Mouse (Mus musculus): ENCODE results near the gene Nyap1. TPM values are rescaled to one million over a fixed set of nuclear protein-coding genes. Genes with fewer than 3 reads are reported as not detected.
A peak's percentile ranks its signal among the peaks of the same experiment; 100 is the strongest.

The Nyap1 gene
- polyA plus RNA-seq, 1 experiment from 2014 or later = 4.4 TPM

DNA sequence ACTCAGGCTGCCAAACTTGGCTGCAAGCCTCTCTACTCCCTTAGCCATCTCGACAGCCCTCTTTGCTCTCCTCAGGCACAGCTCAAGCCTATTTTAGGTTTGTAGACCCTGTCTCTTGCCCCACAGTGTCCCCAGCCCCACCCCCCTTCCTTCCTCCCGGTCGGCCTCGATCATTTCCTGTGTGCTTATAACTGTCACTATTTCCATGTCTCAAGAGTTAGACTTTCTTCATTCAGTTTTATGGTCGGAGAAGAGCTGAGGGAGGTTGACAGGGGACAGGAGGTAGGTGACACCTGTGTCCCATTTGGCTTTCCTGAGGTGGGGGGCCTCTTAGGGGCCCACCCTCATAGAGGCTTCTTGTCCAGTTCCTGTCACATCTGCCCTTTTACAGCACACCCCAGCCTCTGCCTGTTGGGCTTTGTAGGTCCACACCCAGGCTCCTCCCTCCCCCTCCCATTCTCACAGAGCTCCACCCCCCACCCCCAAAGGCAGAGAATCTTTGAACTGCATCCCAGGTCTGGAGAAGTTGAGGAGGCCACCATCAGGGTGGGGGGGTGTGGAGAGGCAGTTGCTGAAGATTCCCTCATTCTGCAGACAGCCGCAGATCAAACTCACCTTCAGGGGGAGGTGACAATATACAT lies 7.9 kb upstream of the Nyap1 start:
- DNase-seq (ENCODE audit: low spot score) (no peak), ATAC-seq (replicated peaks; ENCODE audit: low FRiP score) (no peak)
- Histone ChIP-seq H3K4me2 (ENCODE audit: low read depth, low read length, severe bottlenecking) (no peak overlapping the region), H3K27ac (ENCODE audit: low read depth, low read length) (no peak overlapping the region), H3K9me3 (ENCODE audit: control insufficient read depth, low read length) (no peaks in the 10 kb centered on the region), H3K9ac (ENCODE audit: low read length) (no peak overlapping the region), H3K4me1 (replicated peaks; ENCODE audit: control insufficient read depth, insufficient read depth, low read length) (peaks cover 14% of the 10 kb centered on the region), H3K27me3 (ENCODE audit: control insufficient read depth, insufficient read depth, low read length) (no peaks in the 10 kb centered on the region), H3K4me3 (ENCODE audit: low read depth, low read length) (no peak overlapping the region), H3K36me3 (ENCODE audit: control insufficient read depth, insufficient read depth, low read length) (no peaks in the 10 kb centered on the region)
- 85% methylated on average over 6 of the region's 6 CpGs for WGBS

DNA sequence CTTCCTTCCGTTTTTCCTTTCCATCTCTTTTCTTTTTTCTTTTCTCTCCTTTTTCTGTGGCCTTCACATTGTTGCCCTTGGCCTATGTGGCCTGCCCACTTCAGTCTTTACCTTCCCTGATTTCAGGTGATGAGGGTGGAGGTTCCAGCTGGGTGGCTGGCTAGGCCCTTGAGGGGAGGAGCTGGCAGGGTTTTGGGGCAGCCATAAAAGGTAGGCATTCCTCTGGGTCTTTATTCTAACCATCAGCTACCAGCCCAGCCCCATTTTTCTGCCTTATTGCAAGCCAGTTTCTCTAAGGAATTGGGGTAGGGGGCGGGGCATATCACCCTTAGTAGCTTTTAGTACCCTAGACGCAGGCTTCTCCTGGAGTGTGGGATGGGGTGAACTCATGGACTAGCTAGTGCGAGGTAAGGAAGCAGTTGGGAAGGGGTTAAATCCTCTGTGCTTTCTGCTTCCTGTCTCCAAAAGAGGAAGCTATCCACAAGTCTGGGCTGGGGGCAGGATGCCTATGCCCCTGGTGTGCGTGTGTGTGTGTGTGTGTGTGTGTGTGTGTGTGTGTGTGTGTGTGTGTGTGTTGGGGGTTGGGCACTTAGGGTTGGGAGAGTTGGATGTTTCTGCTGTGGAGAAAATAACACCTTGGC lies 6.8 kb upstream of the Nyap1 start:
- no peaks in the 10 kb centered on the region for H3K36me3 ChIP-seq (ENCODE audit: control insufficient read depth, insufficient read depth, low read length)
- ATAC-seq (replicated peaks; ENCODE audit: low FRiP score) = no peak
- H3K9ac ChIP-seq (ENCODE audit: low read length) = peak overlapping the region; percentile 17; the same call in 1 of the 2 replicates
- H3K4me2 ChIP-seq (ENCODE audit: low read depth, low read length, severe bottlenecking) = peak overlapping the region; percentile 98
- DNase-seq (ENCODE audit: low spot score) = no peak
- H3K27ac ChIP-seq (ENCODE audit: low read depth, low read length) = no peak overlapping the region
- no peaks in the 10 kb centered on the region for H3K27me3 ChIP-seq (ENCODE audit: control insufficient read depth, insufficient read depth, low read length)
- peaks cover 14% of the 10 kb centered on the region for H3K4me1 ChIP-seq (replicated peaks; ENCODE audit: control insufficient read depth, insufficient read depth, low read length)
- peak overlapping the region; percentile 69; the same call in 1 of the 2 replicates for H3K4me3 ChIP-seq (ENCODE audit: low read depth, low read length)
- H3K9me3 ChIP-seq (ENCODE audit: control insufficient read depth, low read length) = no peaks in the 10 kb centered on the region
- 59% methylated on average over 5 of the region's 5 CpGs for WGBS

DNA sequence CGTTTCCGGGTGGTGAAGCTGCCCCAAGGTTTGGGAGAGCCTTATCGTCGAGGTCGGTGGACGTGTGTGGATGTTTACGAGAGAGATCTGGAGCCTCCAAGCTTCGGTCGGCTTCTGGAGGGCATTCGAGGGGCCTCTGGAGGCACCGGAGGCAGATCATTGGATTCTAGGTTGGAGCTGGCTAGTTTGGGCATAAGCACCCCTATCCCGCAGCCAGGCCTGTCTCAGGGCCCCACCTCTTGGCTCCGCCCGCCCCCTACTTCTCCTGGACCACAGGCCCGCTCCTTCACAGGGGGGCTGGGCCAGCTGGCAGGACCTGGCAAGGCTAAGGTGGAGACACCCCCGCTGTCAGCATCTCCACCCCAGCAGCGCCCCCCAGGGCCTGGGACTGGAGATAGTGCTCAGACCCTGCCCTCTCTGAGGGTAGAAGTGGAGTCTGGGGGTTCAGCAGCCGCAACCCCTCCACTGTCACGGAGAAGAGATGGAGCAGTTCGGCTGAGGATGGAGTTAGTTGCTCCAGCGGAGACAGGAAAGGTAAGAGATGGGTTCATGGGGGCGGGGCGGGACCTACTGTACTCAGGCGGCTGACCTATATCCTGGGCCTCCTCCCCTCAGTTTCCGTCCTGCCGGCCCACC lies 6.0 kb upstream of the Nyap1 start:
- Histone ChIP-seq H3K27ac (ENCODE audit: low read depth, low read length) (no peak overlapping the region; the same call in 1 of the 2 replicates), H3K4me1 (replicated peaks; ENCODE audit: control insufficient read depth, insufficient read depth, low read length) (peaks cover 14% of the 10 kb centered on the region), H3K9ac (ENCODE audit: low read length) (peak overlapping the region; percentile 84), H3K27me3 (ENCODE audit: control insufficient read depth, insufficient read depth, low read length) (no peaks in the 10 kb centered on the region), H3K4me2 (ENCODE audit: low read depth, low read length, severe bottlenecking) (peak overlapping the region; percentile 98), H3K36me3 (ENCODE audit: control insufficient read depth, insufficient read depth, low read length) (no peaks in the 10 kb centered on the region), H3K9me3 (ENCODE audit: control insufficient read depth, low read length) (no peaks in the 10 kb centered on the region), H3K4me3 (ENCODE audit: low read depth, low read length) (peak overlapping the region; percentile 69)
- ATAC-seq (replicated peaks; ENCODE audit: low FRiP score) = no peak
- 6% methylated on average over 26 of the region's 26 CpGs for WGBS
- peak; percentile 65 for DNase-seq (ENCODE audit: low spot score)

DNA sequence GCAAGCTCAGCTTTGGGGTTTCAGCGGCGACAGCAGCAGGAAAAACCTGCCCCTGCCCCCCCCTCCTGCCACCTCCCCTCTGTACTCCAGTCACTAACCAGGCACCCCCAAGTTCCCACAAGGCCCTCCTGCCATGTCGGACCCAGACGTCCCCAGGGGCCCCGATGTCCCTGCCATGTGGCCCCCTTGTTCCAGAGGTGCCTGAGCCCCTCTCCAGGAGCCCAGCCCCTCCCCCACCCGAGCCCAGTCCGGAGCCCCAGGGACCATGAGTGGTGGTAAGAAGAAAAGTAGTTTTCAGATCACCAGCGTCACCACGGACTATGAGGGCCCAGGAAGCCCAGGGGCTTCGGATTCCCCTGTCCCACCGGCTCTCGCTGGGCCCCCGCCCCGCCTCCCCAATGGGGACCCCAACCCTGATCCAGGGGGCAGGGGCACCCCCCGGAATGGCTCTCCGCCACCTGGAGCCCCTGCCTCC lies 5.5 kb upstream of the Nyap1 start:
- Histone ChIP-seq H3K4me3 (ENCODE audit: low read depth, low read length) (peak overlapping the region; percentile 69), H3K27ac (ENCODE audit: low read depth, low read length) (peak overlapping the region; percentile 90), H3K27me3 (ENCODE audit: control insufficient read depth, insufficient read depth, low read length) (no peaks in the 10 kb centered on the region), H3K4me2 (ENCODE audit: low read depth, low read length, severe bottlenecking) (peak overlapping the region; percentile 98), H3K9ac (ENCODE audit: low read length) (peak overlapping the region; percentile 84), H3K9me3 (ENCODE audit: control insufficient read depth, low read length) (no peaks in the 10 kb centered on the region), H3K36me3 (ENCODE audit: control insufficient read depth, insufficient read depth, low read length) (no peaks in the 10 kb centered on the region), H3K4me1 (replicated peaks; ENCODE audit: control insufficient read depth, insufficient read depth, low read length) (peaks cover 14% of the 10 kb centered on the region)
- under 1% methylated on average over 15 of the region's 16 CpGs for WGBS
- ATAC-seq (replicated peaks; ENCODE audit: low FRiP score) (no peak), DNase-seq (ENCODE audit: low spot score) (peak; percentile 69)

DNA sequence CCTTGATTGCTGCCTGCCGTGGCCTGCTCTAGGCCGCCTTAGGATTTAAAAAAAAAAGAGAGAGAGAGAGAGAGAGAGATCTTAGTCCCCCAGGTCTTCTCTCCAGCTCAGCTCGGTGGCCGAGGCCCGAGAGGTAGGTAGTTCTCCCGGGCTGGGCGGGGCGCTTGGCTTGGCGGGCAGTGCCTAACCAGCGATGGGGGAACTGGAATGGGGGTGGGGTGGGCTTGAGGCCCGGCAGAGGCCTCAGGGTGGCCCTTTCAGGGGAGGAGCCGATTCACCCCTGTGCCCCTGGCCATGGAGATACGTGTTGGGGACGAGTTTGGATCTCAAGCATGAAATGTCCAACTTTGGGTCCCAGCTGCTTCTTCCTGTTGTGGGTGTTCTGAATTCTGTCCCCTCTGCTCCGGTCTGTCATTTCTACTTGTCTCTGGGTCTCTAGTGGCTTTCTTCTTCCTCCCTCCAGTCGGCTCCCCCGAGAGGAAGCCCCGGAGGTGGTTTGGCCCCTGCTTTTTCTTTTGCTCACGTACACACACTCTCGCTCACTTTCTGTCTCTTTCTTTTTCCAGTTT lies 5.0 kb upstream of the Nyap1 start:
- DNase-seq (ENCODE audit: low spot score) (peak; percentile 85), ATAC-seq (replicated peaks; ENCODE audit: low FRiP score) (peak; percentile 49)
- no peaks in the 10 kb centered on the region for H3K27me3 ChIP-seq (ENCODE audit: control insufficient read depth, insufficient read depth, low read length)
- H3K27ac ChIP-seq (ENCODE audit: low read depth, low read length) = peak overlapping the region; percentile 90
- H3K9ac ChIP-seq (ENCODE audit: low read length) = peak overlapping the region; percentile 84
- WGBS = under 1% methylated on average over 20 of the region's 20 CpGs
- peak overlapping the region; percentile 98 for H3K4me2 ChIP-seq (ENCODE audit: low read depth, low read length, severe bottlenecking)
- peak overlapping the region; percentile 69 for H3K4me3 ChIP-seq (ENCODE audit: low read depth, low read length)
- H3K4me1 ChIP-seq (replicated peaks; ENCODE audit: control insufficient read depth, insufficient read depth, low read length) = peaks cover 16% of the 10 kb centered on the region
- no peaks in the 10 kb centered on the region for H3K9me3 ChIP-seq (ENCODE audit: control insufficient read depth, low read length)
- H3K36me3 ChIP-seq (ENCODE audit: control insufficient read depth, insufficient read depth, low read length) = no peaks in the 10 kb centered on the region

DNA sequence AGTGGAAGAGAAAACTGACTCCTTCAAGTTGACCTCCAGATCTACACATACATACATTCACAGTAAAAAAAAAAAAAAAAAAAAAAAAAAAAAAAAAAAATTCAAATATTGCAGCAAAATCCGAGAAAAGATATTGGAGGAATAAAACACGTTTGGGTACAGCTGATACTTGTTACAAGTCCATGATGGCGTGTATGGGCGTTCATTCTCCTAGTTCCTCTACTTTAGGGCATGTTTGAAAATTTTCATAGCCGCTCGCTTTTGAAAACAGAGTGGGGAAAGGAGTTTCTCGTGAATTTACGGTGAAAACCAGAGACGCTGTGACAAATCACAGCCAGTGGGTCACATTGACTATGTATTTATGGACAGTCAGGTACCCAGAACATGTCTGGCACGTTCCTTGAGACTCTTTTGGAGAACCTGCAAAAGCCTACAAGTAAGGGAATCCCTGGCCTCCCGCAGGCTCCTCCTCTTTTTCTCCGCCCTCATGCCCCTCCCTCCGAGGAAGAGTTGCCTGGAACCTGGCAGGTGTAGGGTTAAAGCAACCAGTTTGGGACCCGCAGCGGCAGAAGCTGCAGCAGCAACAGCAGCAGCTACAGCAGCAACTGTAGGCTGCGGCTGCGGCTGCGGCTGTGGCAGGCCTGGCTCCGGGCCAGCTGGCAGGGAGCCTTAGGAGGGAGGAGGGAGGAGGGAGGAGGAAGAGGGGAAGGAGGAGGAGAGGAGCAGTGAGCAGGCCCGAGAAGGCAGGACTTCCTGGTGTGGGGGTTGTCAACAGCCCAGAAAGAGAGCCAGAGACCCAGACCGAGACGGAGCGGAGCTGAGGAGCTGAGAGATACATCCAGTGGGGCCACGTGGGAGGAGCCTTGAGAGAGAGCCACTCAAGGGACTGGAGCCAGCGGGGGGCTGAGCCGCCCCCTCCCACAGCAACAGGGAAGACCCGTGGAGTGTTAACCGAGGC lies 4.1 kb upstream of the Nyap1 start, which contains the start of gene Tsc22d4:
TSS of gene Tsc22d4 (plus strand) at position 517 of the 958 bp plus-strand sequence.
- no peaks in the 10 kb centered on the region for H3K36me3 ChIP-seq (ENCODE audit: control insufficient read depth, insufficient read depth, low read length)
- peak within 1 kb of the TSS; percentile 84 for H3K9ac ChIP-seq (ENCODE audit: low read length)
- H3K4me1 ChIP-seq (replicated peaks; ENCODE audit: control insufficient read depth, insufficient read depth, low read length) = peaks cover 18% of the 10 kb centered on the region
- H3K4me3 ChIP-seq (ENCODE audit: low read depth, low read length) = peak within 1 kb of the TSS; percentile 69
- ATAC-seq (replicated peaks; ENCODE audit: low FRiP score) (peak; percentile 85), DNase-seq (ENCODE audit: low spot score) (peak; percentile 95)
- H3K27me3 ChIP-seq (ENCODE audit: control insufficient read depth, insufficient read depth, low read length) = no peaks in the 10 kb centered on the region
- WGBS = 6% methylated on average over 28 of the region's 28 CpGs
- peak within 1 kb of the TSS; percentile 98 for H3K4me2 ChIP-seq (ENCODE audit: low read depth, low read length, severe bottlenecking)
- H3K27ac ChIP-seq (ENCODE audit: low read depth, low read length) = peak within 1 kb of the TSS; percentile 90
- H3K9me3 ChIP-seq (ENCODE audit: control insufficient read depth, low read length) = no peaks in the 10 kb centered on the region

DNA sequence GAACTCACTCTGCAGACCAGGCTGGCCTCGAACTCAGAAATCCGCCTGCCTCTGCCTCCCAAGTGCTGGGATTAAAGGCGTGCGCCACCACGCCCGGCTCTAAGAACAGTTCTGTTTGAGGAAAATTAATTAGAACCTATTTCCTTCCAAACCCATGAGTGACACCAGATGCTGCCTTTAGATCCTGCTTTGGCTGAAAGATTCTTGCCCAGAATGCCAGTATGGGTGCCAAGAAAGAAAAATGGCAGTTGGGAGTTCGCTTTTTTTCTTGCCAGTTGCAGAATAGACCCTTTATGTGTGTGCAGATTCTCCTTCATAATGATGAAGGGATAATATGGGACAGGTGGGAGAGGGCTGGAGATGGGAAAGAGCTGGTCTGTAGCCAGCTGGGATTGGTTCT lies 2.8 kb upstream of the Nyap1 start:
- Histone ChIP-seq H3K36me3 (ENCODE audit: control insufficient read depth, insufficient read depth, low read length) (no peaks in the 10 kb centered on the region), H3K9ac (ENCODE audit: low read length) (no peak overlapping the region), H3K4me1 (replicated peaks; ENCODE audit: control insufficient read depth, insufficient read depth, low read length) (peaks cover 23% of the 10 kb centered on the region), H3K27ac (ENCODE audit: low read depth, low read length) (no peak overlapping the region), H3K27me3 (ENCODE audit: control insufficient read depth, insufficient read depth, low read length) (no peaks in the 10 kb centered on the region), H3K4me3 (ENCODE audit: low read depth, low read length) (no peak overlapping the region), H3K9me3 (ENCODE audit: control insufficient read depth, low read length) (no peaks in the 10 kb centered on the region), H3K4me2 (ENCODE audit: low read depth, low read length, severe bottlenecking) (no peak overlapping the region)
- DNase-seq (ENCODE audit: low spot score) (no peak), ATAC-seq (replicated peaks; ENCODE audit: low FRiP score) (no peak)
- WGBS = 88% methylated on average over 7 of the region's 7 CpGs

DNA sequence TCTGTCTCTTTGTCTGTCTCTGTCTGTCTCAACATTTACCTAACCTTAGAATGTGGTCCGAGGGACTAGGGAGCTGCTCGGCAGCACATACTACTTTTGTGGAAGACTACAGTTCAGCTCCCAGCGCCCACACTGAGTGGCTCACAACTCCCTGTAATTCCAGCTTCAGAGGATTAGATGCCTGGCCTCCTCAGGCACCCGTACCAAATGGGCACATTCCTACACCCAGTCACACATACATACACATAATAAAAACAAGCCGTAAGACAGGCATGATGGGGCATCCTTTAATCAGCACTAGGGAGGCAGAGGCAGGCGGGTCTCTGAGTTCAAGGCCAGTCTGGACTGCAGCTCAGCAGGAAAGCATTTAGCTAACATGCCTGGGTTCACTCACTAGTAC lies 1.4 kb upstream of the Nyap1 start:
- no peaks in the 10 kb centered on the region for H3K9me3 ChIP-seq (ENCODE audit: control insufficient read depth, low read length)
- H3K36me3 ChIP-seq (ENCODE audit: control insufficient read depth, insufficient read depth, low read length) = no peaks in the 10 kb centered on the region
- H3K9ac ChIP-seq (ENCODE audit: low read length) = no peak overlapping the region
- H3K27me3 ChIP-seq (ENCODE audit: control insufficient read depth, insufficient read depth, low read length) = no peaks in the 10 kb centered on the region
- no peak overlapping the region for H3K27ac ChIP-seq (ENCODE audit: low read depth, low read length)
- no peak for ATAC-seq (replicated peaks; ENCODE audit: low FRiP score)
- no peak for DNase-seq (ENCODE audit: low spot score)
- 88% methylated on average over 6 of the region's 6 CpGs for WGBS
- peaks cover 29% of the 10 kb centered on the region for H3K4me1 ChIP-seq (replicated peaks; ENCODE audit: control insufficient read depth, insufficient read depth, low read length)
- no peak overlapping the region for H3K4me2 ChIP-seq (ENCODE audit: low read depth, low read length, severe bottlenecking)
- H3K4me3 ChIP-seq (ENCODE audit: low read depth, low read length) = no peak overlapping the region
